Mouse (Mus musculus): Measurements from ENCODE around the gene Eif2a. TPM values are rescaled to one million over a fixed set of nuclear protein-coding genes. Genes with fewer than 3 reads are reported as not detected.

The Eif2a gene
- polyA plus RNA-seq, 1 experiment from 2014 or later: 52.8 TPM

DNA sequence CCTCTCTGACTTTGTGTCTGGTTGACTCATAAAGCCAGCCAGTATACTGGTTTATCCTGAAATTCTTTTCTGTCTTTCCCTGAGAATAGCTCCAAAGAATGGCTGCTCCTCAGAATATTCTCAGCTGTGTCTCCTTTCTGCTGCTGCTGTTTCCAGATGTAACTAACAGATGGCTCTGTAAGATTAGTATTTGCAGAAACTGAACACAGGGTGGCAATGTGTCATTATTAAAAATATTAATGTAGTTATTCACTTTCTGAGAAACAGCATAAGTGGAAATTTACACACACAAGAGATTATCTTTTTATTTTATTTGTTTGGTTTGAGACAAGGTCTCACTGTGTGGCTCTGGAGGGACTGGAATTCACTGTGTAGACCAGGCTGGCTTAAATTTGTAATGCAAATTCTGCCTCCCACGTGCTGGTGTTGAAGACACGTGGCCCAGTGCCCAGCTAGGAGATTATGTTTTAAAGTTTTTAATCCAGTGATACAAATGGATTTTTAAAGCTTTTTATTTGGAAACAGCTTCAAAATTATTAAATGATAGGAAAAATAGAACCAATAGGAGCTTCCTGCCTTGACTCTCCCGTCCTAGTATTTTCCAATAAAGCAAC, 21.8 kb upstream of the Eif2a start:
- Histone ChIP-seq H3K9me3 (ENCODE audit: control insufficient read depth, low read length) (no peaks in the 10 kb centered on the region), H3K36me3 (ENCODE audit: control insufficient read depth, insufficient read depth, low read length) (no peaks in the 10 kb centered on the region), H3K4me1 (ENCODE audit: control insufficient read depth, insufficient read depth, low read length) (no peaks in the 10 kb centered on the region), H3K9ac (ENCODE audit: low read depth, low read length) (no peak overlapping the region), H3K4me3 (ENCODE audit: low read depth, low read length) (no peak overlapping the region), H3K4me2 (ENCODE audit: low read depth, low read length) (no peak overlapping the region), H3K27ac (replicated peaks; ENCODE audit: low read depth, low read length) (no peak overlapping the region), H3K27me3 (replicated peaks; ENCODE audit: control insufficient read depth, insufficient read depth, low read length) (no peaks in the 10 kb centered on the region)
- ATAC-seq (ENCODE audit: low read depth) (no peak), DNase-seq (ENCODE audit: low spot score) (no peak)
- 51% methylated on average over 3 of the region's 3 CpGs for WGBS

DNA sequence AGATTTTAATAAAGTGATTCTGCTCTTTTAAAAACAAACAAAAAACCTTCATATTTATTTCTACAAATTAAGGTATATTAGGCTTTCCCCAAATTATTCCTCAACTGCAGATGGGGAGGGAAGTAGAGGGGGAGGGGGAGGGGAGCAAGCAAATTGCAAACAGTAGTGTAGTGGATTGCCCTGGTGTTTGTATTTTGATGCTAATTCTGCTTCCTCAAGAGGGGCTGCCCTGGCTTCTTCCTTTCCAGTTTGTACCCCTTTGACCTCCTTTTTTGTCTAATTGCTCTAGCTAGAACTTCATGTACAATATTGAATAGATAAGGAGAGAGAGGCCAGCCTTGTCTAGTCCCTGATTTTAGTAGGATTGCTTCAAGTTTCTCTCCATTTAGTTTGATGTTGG, 20.9 kb upstream of the Eif2a start:
- DNase-seq (ENCODE audit: low spot score) (no peak), ATAC-seq (ENCODE audit: low read depth) (no peak)
- Histone ChIP-seq H3K36me3 (ENCODE audit: control insufficient read depth, insufficient read depth, low read length) (no peaks in the 10 kb centered on the region), H3K27ac (replicated peaks; ENCODE audit: low read depth, low read length) (no peak overlapping the region), H3K4me3 (ENCODE audit: low read depth, low read length) (no peak overlapping the region), H3K4me2 (ENCODE audit: low read depth, low read length) (no peak overlapping the region), H3K9me3 (ENCODE audit: control insufficient read depth, low read length) (no peaks in the 10 kb centered on the region), H3K9ac (ENCODE audit: low read depth, low read length) (no peak overlapping the region), H3K4me1 (ENCODE audit: control insufficient read depth, insufficient read depth, low read length) (no peaks in the 10 kb centered on the region), H3K27me3 (replicated peaks; ENCODE audit: control insufficient read depth, insufficient read depth, low read length) (no peaks in the 10 kb centered on the region)

- WGBS: 86% methylated on average over 7 of the region's 7 CpGs
- ATAC-seq (ENCODE audit: low read depth): no peak
Observed at GRCm38 (mm10) chr3:58508020-58508750, 17.4 kb upstream of the Eif2a start.

DNA sequence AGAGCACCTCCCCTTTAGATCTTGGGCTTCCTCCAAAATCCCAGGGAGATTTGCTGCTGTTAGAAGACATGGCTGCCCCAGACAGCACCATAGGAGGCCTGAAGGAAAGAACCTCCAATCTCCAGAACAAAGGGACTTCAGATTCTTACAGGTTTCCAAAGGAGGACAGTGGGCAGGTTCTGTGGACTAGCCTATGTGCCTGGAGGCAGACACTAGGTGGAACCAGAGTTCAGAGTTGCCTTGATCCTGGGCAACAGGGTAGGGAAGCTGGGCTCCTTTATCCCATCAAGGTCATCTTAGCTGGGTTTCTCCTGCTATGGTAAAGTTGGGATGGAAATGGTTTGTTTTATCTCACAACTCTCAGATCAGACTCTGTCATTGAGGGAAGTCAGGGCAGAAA, 14.0 kb upstream of the Eif2a start:
- no peak overlapping the region for H3K27ac ChIP-seq (replicated peaks; ENCODE audit: low read depth, low read length)
- no peaks in the 10 kb centered on the region for H3K36me3 ChIP-seq (ENCODE audit: control insufficient read depth, insufficient read depth, low read length)
- DNase-seq (ENCODE audit: low spot score): no peak
- no peak overlapping the region for H3K4me2 ChIP-seq (ENCODE audit: low read depth, low read length)
- no peaks in the 10 kb centered on the region for H3K27me3 ChIP-seq (replicated peaks; ENCODE audit: control insufficient read depth, insufficient read depth, low read length)
- no peak overlapping the region for H3K9ac ChIP-seq (ENCODE audit: low read depth, low read length)
- no peak for ATAC-seq (ENCODE audit: low read depth)
- no peaks in the 10 kb centered on the region for H3K4me1 ChIP-seq (ENCODE audit: control insufficient read depth, insufficient read depth, low read length)
- no peak overlapping the region for H3K4me3 ChIP-seq (ENCODE audit: low read depth, low read length)
- H3K9me3 ChIP-seq (ENCODE audit: control insufficient read depth, low read length): no peaks in the 10 kb centered on the region

More at GRCm38 (mm10) chr3:58508020-58508750, 17.4 kb upstream of the Eif2a start:
- H3K4me1 ChIP-seq (ENCODE audit: control insufficient read depth, insufficient read depth, low read length): no peaks in the 10 kb centered on the region
- H3K27ac ChIP-seq (replicated peaks; ENCODE audit: low read depth, low read length): no peak overlapping the region
- H3K4me2 ChIP-seq (ENCODE audit: low read depth, low read length): no peak overlapping the region
- no peaks in the 10 kb centered on the region for H3K27me3 ChIP-seq (replicated peaks; ENCODE audit: control insufficient read depth, insufficient read depth, low read length)
- no peaks in the 10 kb centered on the region for H3K9me3 ChIP-seq (ENCODE audit: control insufficient read depth, low read length)
- DNase-seq (ENCODE audit: low spot score): no peak
- no peak overlapping the region for H3K9ac ChIP-seq (ENCODE audit: low read depth, low read length)
- no peak overlapping the region for H3K4me3 ChIP-seq (ENCODE audit: low read depth, low read length)
- H3K36me3 ChIP-seq (ENCODE audit: control insufficient read depth, insufficient read depth, low read length): no peaks in the 10 kb centered on the region

- no peak overlapping the region for H3K4me2 ChIP-seq (ENCODE audit: low read depth, low read length)
- H3K27me3 ChIP-seq (replicated peaks; ENCODE audit: control insufficient read depth, insufficient read depth, low read length): no peaks in the 10 kb centered on the region
- H3K36me3 ChIP-seq (ENCODE audit: control insufficient read depth, insufficient read depth, low read length): no peaks in the 10 kb centered on the region
- 82% methylated on average over 3 of the region's 3 CpGs for WGBS
- DNase-seq (ENCODE audit: low spot score) (no peak), ATAC-seq (ENCODE audit: low read depth) (no peak)
- no peak overlapping the region for H3K9ac ChIP-seq (ENCODE audit: low read depth, low read length)
- no peaks in the 10 kb centered on the region for H3K4me1 ChIP-seq (ENCODE audit: control insufficient read depth, insufficient read depth, low read length)
- no peak overlapping the region for H3K4me3 ChIP-seq (ENCODE audit: low read depth, low read length)
- no peak overlapping the region for H3K27ac ChIP-seq (replicated peaks; ENCODE audit: low read depth, low read length)
- no peaks in the 10 kb centered on the region for H3K9me3 ChIP-seq (ENCODE audit: control insufficient read depth, low read length)
Observed at GRCm38 (mm10) chr3:58512740-58513139, 12.9 kb upstream of the Eif2a start.

DNA sequence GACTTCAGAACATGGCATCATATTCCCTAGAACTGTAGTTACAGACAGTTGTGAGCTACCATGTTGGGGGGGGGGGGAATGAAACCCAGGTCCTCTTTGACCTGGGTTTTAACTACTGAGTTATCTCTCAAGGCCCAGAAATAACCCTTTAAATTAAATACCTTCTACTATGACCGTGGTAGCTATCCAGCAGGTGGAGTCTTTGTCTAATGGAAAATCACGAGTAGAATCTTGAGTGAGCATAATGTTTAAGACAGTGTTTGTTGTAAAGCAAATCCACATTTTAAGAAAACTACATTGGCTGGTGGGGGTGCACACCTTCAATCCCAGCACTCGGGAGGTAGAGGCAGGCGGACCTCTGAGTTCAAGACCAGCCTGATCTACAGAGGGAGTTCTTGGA, 12.1 kb upstream of the Eif2a start:
- ATAC-seq (ENCODE audit: low read depth): no peak
- WGBS: 85% methylated on average over 4 of the region's 4 CpGs

DNA sequence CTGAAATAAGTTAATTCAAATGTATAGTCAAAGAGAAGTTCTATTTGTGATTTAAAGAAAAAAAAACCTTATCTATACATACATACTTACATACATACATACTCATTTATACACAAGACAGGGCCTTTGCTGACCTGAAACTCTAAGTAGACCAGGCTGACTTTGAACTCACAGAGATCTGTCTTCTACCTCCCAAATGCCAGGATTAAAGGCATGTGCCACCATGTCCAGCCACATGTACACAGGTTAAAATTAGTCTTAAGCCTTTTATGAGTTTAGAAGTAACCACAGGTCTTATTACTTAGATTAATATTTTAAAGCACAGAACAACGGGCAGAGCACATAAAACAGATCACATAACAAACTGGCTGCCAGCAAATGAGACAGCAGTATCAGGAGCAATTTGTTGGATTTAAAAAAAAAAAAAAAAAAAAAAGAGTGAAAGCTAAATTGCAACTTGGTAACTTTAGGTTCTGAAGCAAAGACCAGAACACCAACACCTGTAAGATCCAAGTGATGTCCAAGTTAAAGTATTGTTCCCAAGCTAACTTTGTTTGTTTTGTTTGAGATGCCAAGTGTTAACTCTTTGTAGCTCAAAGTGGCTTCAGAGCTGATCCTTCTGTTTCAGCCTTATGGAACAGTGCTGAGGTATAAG, 9.5 kb upstream of the Eif2a start:
- Histone ChIP-seq H3K27ac (replicated peaks; ENCODE audit: low read depth, low read length) (no peak overlapping the region), H3K27me3 (replicated peaks; ENCODE audit: control insufficient read depth, insufficient read depth, low read length) (no peaks in the 10 kb centered on the region), H3K36me3 (ENCODE audit: control insufficient read depth, insufficient read depth, low read length) (peaks cover 2% of the 10 kb centered on the region), H3K9me3 (ENCODE audit: control insufficient read depth, low read length) (no peaks in the 10 kb centered on the region), H3K4me3 (ENCODE audit: low read depth, low read length) (no peak overlapping the region), H3K4me2 (ENCODE audit: low read depth, low read length) (no peak overlapping the region), H3K4me1 (ENCODE audit: control insufficient read depth, insufficient read depth, low read length) (no peaks in the 10 kb centered on the region), H3K9ac (ENCODE audit: low read depth, low read length) (no peak overlapping the region)
- 41% methylated on average over 1 of the region's 1 CpGs for WGBS
- DNase-seq (ENCODE audit: low spot score) (no peak), ATAC-seq (ENCODE audit: low read depth) (no peak)

More for the DNA sequence above, 12.1 kb upstream of the Eif2a start:
- Histone ChIP-seq H3K4me1 (ENCODE audit: control insufficient read depth, insufficient read depth, low read length) (no peaks in the 10 kb centered on the region), H3K4me3 (ENCODE audit: low read depth, low read length) (no peak overlapping the region), H3K27me3 (replicated peaks; ENCODE audit: control insufficient read depth, insufficient read depth, low read length) (no peaks in the 10 kb centered on the region), H3K9me3 (ENCODE audit: control insufficient read depth, low read length) (no peaks in the 10 kb centered on the region), H3K4me2 (ENCODE audit: low read depth, low read length) (no peak overlapping the region), H3K9ac (ENCODE audit: low read depth, low read length) (no peak overlapping the region), H3K27ac (replicated peaks; ENCODE audit: low read depth, low read length) (no peak overlapping the region), H3K36me3 (ENCODE audit: control insufficient read depth, insufficient read depth, low read length) (no peaks in the 10 kb centered on the region)
- no peak for DNase-seq (ENCODE audit: low spot score)

DNA sequence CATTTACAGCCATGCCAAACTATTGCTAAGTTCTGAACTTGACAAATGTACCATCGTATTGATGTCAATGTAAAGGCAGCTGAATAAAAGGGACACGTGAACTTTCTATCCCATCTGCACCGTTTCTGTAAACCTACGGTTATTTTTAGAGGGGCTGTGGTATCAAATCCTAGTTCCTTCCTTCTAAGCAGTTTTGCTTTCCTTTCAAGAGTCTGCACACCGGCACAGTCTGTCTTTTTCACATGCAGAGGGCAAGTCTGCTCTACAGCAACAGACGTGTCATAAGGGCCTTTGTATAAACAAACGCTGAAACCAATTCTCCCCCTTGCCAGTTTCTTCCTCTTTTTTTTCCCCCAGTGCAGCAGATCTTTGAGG, 9.0 kb upstream of the Eif2a start:
- ATAC-seq (ENCODE audit: low read depth) (no peak), DNase-seq (ENCODE audit: low spot score) (peak; percentile 16)
- Histone ChIP-seq H3K9ac (ENCODE audit: low read depth, low read length) (no peak overlapping the region), H3K9me3 (ENCODE audit: control insufficient read depth, low read length) (no peaks in the 10 kb centered on the region), H3K4me2 (ENCODE audit: low read depth, low read length) (no peak overlapping the region), H3K27ac (replicated peaks; ENCODE audit: low read depth, low read length) (no peak overlapping the region), H3K4me3 (ENCODE audit: low read depth, low read length) (no peak overlapping the region), H3K36me3 (ENCODE audit: control insufficient read depth, insufficient read depth, low read length) (peaks cover 7% of the 10 kb centered on the region), H3K4me1 (ENCODE audit: control insufficient read depth, insufficient read depth, low read length) (no peaks in the 10 kb centered on the region), H3K27me3 (replicated peaks; ENCODE audit: control insufficient read depth, insufficient read depth, low read length) (no peaks in the 10 kb centered on the region)
- WGBS: 58% methylated on average over 7 of the region's 7 CpGs
